Mouse (Mus musculus) midbrain, embryonic 14.5 days (tissue): ENCODE measurements at regions not wholly inside any gene's neighbourhood (a gene's known extent, or its start where the extent isn't known, plus 50 kb on each side); places are given as distances from the start of the nearest gene placed in this dataset.
A peak's percentile ranks its signal among the peaks of the same experiment; 100 is the strongest.

Experiments used
- ATAC-seq: fragments of 200-750 bp; cut with Nextera tagmentation; 2 replicates; pipeline ENCODE4 v1.8.0; 2017; ENCODE audit warnings: moderate number of reproducible peaks, moderate library complexity; ENCODE audit not compliant: low FRiP score, low TSS enrichment
- DNase-seq: peaks from one replicate; pipeline ENCODE4 v3.0.0-alpha.2; 2015
- H3K27ac ChIP-seq: fragments of 300-500 bp; sonication (generic); replicated peaks from 2 replicates; pipeline ENCODE4 v1.5.1; 2014; ENCODE audit warnings: mild to moderate bottlenecking, low read depth, low read length, moderate library complexity
- H3K27me3 ChIP-seq: fragments of 300-500 bp; sonication (generic); 2 replicates; pipeline ENCODE4 v1.6.1; 2014; ENCODE audit warnings: low read length, control low read depth, mixed read lengths; ENCODE audit not compliant: control insufficient read depth, insufficient read depth
- H3K36me3 ChIP-seq: fragments of 300-500 bp; sonication (generic); 2 replicates; pipeline ENCODE4 v1.6.1; 2014; ENCODE audit warnings: low read length, control low read depth; ENCODE audit not compliant: control insufficient read depth, insufficient read depth
- H3K4me1 ChIP-seq: fragments of 300-500 bp; sonication (generic); 2 replicates; pipeline ENCODE4 v1.6.1; 2014; ENCODE audit warnings: mild to moderate bottlenecking, antibody characterized with exemption, low read length, control low read depth; ENCODE audit not compliant: control insufficient read depth, insufficient read depth
- H3K4me2 ChIP-seq: fragments of 300-500 bp; sonication (generic); 2 replicates; pipeline ENCODE4 v1.6.1; 2014; ENCODE audit warnings: mild to moderate bottlenecking, low read length, moderate library complexity
- H3K4me3 ChIP-seq: fragments of 300-500 bp; sonication (generic); replicated peaks from 2 replicates; pipeline ENCODE4 v1.5.1; 2014; ENCODE audit warnings: low read depth, low read length
- H3K9ac ChIP-seq: fragments of 300-500 bp; sonication (generic); replicated peaks from 2 replicates; pipeline ENCODE4 v1.6.1; 2014; ENCODE audit warnings: mild to moderate bottlenecking, low read length, moderate library complexity
- H3K9me3 ChIP-seq: fragments of 300-500 bp; sonication (generic); 2 replicates; pipeline ENCODE4 v1.6.1; 2016; ENCODE audit warnings: low read length, control low read depth, mixed read lengths; ENCODE audit not compliant: control insufficient read depth
- WGBS: fragments of 180-500 bp; shearing (Covaris S2); extraction: QIAGEN DNeasy Blood & Tissue Kit; methylation state at CpG from one replicate; pipeline ENCODE4 v1.1.7; 2014; 5-methylcytosine and 5-hydroxymethylcytosine counted together

- Histone ChIP-seq H3K9me3 (no peaks in the 10 kb centered on the region), H3K9ac (no peak overlapping the region), H3K27me3 (peaks cover 75% of the 10 kb centered on the region), H3K4me1 (peaks cover 16% of the 10 kb centered on the region), H3K36me3 (no peaks in the 10 kb centered on the region), H3K4me2 (no peak overlapping the region), H3K4me3 (no peak overlapping the region), H3K27ac (no peak overlapping the region)
- ATAC-seq, result no peak
- no peak for DNase-seq
- WGBS, result 26% methylated on average over 2 of the region's 2 CpGs
Measured at GRCm38 (mm10) chr7:49704635-49705034, 54.3 kb upstream of the Htatip2 start.

- H3K4me1 ChIP-seq, result peaks cover 12% of the 10 kb centered on the region
- H3K36me3 ChIP-seq, result no peaks in the 10 kb centered on the region
- H3K4me3 ChIP-seq, result no peak overlapping the region
- no peak overlapping the region for H3K4me2 ChIP-seq
- H3K27ac ChIP-seq, result no peak overlapping the region
- WGBS, result 13% methylated on average over 8 of the region's 8 CpGs
- no peaks in the 10 kb centered on the region for H3K9me3 ChIP-seq
- H3K9ac ChIP-seq, result no peak overlapping the region
- DNase-seq, result no peak
- no peak for ATAC-seq
- peaks cover 95% of the 10 kb centered on the region for H3K27me3 ChIP-seq
Measured at GRCm38 (mm10) chr7:49700734-49701133, 58.2 kb upstream of the Htatip2 start.

GRCm38 (mm10) chr7:49700024-49700390 lies 58.9 kb upstream of the Htatip2 start:
- Histone ChIP-seq H3K27me3 (peaks cover 93% of the 10 kb centered on the region), H3K27ac (no peak overlapping the region), H3K4me1 (peaks cover 12% of the 10 kb centered on the region), H3K9me3 (no peaks in the 10 kb centered on the region), H3K4me3 (no peak overlapping the region), H3K4me2 (no peak overlapping the region), H3K9ac (no peak overlapping the region), H3K36me3 (no peaks in the 10 kb centered on the region)
- WGBS, result 19% methylated on average over 15 of the region's 15 CpGs
- peak; percentile 39 for DNase-seq
- ATAC-seq, result no peak; the same call in 1 of the 2 replicates

GRCm38 (mm10) chr7:49699107-49700023 lies 59.5 kb upstream of the Htatip2 start:
- no peak overlapping the region for H3K9ac ChIP-seq
- peaks cover 12% of the 10 kb centered on the region for H3K4me1 ChIP-seq
- H3K4me2 ChIP-seq, result 0 out of 2 replicates have a peak overlapping the region, but pooled peaks have one; percentile 2
- WGBS, result 8% methylated on average over 13 of the region's 13 CpGs
- no peaks in the 10 kb centered on the region for H3K9me3 ChIP-seq
- no peaks in the 10 kb centered on the region for H3K36me3 ChIP-seq
- peak; percentile 72 for ATAC-seq
- peaks cover 93% of the 10 kb centered on the region for H3K27me3 ChIP-seq
- H3K27ac ChIP-seq, result no peak overlapping the region
- DNase-seq, result peak; percentile 53
- no peak overlapping the region for H3K4me3 ChIP-seq

- Histone ChIP-seq H3K36me3 (no peaks in the 10 kb centered on the region), H3K27ac (no peak overlapping the region), H3K27me3 (peaks cover 92% of the 10 kb centered on the region), H3K4me3 (no peak overlapping the region), H3K9ac (no peak overlapping the region), H3K9me3 (no peaks in the 10 kb centered on the region), H3K4me1 (peaks cover 12% of the 10 kb centered on the region), H3K4me2 (no peak overlapping the region)
- DNase-seq (no peak), ATAC-seq (no peak)
- WGBS, result 9% methylated on average over 6 of the region's 6 CpGs
Measured at GRCm38 (mm10) chr7:49696228-49696627, 59.6 kb upstream of the Dbx1 start.

- Histone ChIP-seq H3K9ac (no peak overlapping the region), H3K27ac (no peak overlapping the region), H3K4me2 (no peak overlapping the region), H3K4me3 (no peak overlapping the region), H3K9me3 (no peaks in the 10 kb centered on the region), H3K27me3 (peaks cover 94% of the 10 kb centered on the region), H3K4me1 (no peaks in the 10 kb centered on the region), H3K36me3 (no peaks in the 10 kb centered on the region)
- ATAC-seq (no peak), DNase-seq (no peak)
- 45% methylated on average over 6 of the region's 6 CpGs for WGBS
Measured at GRCm38 (mm10) chr7:49689546-49689945, 52.9 kb upstream of the Dbx1 start.

- DNase-seq (no peak), ATAC-seq (no peak)
- no peak overlapping the region for H3K9ac ChIP-seq
- no peaks in the 10 kb centered on the region for H3K9me3 ChIP-seq
- H3K4me1 ChIP-seq, result no peaks in the 10 kb centered on the region
- no peak overlapping the region for H3K4me2 ChIP-seq
- H3K27me3 ChIP-seq, result peaks cover 94% of the 10 kb centered on the region
- no peak overlapping the region for H3K27ac ChIP-seq
- H3K4me3 ChIP-seq, result no peak overlapping the region
- H3K36me3 ChIP-seq, result no peaks in the 10 kb centered on the region
- WGBS, result 8% methylated on average over 10 of the region's 10 CpGs
Measured at GRCm38 (mm10) chr7:49688521-49689399, 52.1 kb upstream of the Dbx1 start.

GRCm38 (mm10) chr7:49687658-49688376 lies 51.2 kb upstream of the Dbx1 start:
- Histone ChIP-seq H3K36me3 (no peaks in the 10 kb centered on the region), H3K27ac (no peak overlapping the region), H3K27me3 (peaks cover 93% of the 10 kb centered on the region), H3K4me1 (no peaks in the 10 kb centered on the region), H3K9ac (no peak overlapping the region), H3K9me3 (no peaks in the 10 kb centered on the region), H3K4me2 (no peak overlapping the region), H3K4me3 (no peak overlapping the region)
- no peak for DNase-seq
- no peak for ATAC-seq
- 9% methylated on average over 10 of the region's 10 CpGs for WGBS
